Mouse (Mus musculus): ENCODE results near the gene Cfap54.

The Cfap54 gene

DNA sequence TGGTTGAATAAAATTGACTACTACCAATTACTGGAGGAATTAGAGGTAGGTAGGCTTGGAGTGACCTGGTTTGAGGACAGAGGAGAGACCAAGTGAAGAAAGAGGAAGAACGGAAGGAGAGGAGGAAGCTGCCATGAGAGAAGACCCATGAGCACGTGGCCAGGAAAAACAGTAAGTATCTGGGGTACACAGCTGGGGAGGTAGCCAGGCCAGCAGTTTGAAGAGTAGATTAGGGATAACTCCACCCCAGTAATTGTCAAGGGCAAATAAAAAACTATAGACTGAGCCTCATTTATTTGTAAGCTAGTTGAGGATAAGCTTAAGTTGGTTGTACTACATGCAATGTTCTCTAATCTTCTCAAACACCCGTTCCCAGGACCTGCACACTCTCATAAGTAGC lies 116.3 kb downstream of the Cfap54 start:
- ATAC-seq (ENCODE audit: insufficient number of reproducible peaks, low FRiP score, low TSS enrichment) = no peak

- no peak for ATAC-seq (ENCODE audit: insufficient number of reproducible peaks, low FRiP score, low TSS enrichment)
These were observed 131.4 kb downstream of the Cfap54 start for GRCm38 (mm10) chr10:92950044-92950443.

DNA sequence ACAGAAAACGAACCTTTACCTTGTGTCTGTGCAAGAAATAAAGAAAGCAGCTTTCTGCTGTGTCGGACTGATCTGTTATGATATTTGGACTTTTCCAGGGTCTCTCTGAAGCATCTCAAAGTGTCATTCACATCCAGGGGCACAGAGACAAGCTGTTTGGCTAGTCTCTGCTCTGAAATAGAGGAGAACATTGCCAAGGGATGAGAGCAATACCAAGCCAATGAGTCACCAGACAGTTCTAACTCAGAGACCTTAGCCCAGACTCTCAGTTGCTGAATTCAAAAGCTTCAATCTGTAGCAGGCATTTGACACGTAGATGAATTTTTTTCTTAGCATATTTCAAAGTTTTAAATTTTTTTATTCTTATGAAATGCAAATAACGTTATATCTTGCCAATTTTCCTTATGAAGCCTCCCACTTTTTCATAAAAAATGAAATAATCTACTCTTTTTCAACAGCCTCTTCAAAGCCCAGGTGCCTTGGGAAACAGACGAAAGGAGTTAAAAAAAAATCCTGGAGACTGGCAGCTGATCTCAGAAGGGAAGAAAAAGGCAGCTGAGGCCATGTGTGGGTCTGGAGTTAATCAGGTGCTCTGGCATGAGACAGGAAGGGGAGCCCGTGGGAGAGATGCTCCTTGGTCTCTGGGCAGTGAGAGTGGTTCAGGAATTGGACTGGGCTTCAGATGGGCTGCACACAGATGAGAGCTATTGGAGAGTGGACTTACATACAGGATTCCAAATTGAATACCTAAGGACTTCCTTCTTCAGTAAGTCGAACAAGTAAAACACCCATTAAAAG lies 138.4 kb downstream of the Cfap54 start:
- ATAC-seq (ENCODE audit: insufficient number of reproducible peaks, low FRiP score, low TSS enrichment) = no peak

DNA sequence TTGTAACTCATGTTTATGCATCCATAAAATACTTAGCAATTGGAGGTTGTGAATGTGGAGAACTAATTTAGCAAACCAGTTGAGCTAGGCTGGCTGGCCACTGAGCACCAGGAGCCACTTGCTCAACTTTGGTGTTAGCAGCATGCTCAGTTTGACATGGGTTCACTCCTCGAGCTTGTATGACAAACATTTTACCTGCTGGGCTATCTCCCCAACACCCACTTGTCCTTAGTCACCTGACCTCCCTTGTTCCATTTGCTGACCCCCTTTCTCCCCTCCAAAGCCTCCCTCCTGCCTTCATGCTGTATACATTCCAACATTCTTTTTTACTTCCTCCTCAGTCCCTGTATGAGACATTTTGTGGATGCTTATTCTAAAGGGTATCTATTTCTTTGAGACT lies 139.8 kb downstream of the Cfap54 start:
- no peak for ATAC-seq (ENCODE audit: insufficient number of reproducible peaks, low FRiP score, low TSS enrichment)

- ATAC-seq (ENCODE audit: insufficient number of reproducible peaks, low FRiP score, low TSS enrichment) = no peak
These were observed 143.6 kb downstream of the Cfap54 start for GRCm38 (mm10) chr10:92937741-92938285.

GRCm38 (mm10) chr10:92937091-92937490 lies 144.3 kb downstream of the Cfap54 start:
- ATAC-seq (ENCODE audit: insufficient number of reproducible peaks, low FRiP score, low TSS enrichment) = no peak

GRCm38 (mm10) chr10:92934506-92934905 lies 146.9 kb downstream of the Cfap54 start:
- ATAC-seq (ENCODE audit: insufficient number of reproducible peaks, low FRiP score, low TSS enrichment) = no peak

DNA sequence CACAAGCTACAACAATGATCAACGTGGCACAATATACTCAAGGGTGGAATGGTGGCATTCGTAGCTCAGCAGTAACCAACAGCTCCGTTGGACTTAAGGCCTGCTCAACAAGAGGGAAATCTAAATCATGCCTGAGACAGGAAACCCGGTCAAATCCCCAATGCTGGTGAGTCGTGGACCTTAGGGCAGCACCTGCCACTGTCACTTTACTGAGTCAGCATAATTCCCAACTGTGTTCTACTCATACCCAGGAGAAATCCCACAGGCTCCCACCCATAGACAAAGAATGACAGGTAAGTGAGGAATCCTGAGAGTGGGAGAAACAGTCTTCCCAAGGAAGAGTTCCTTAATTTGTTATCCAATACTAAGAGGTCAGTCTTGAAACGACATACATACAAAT lies 147.8 kb downstream of the Cfap54 start:
- no peak for ATAC-seq (ENCODE audit: insufficient number of reproducible peaks, low FRiP score, low TSS enrichment)

- no peak for ATAC-seq (ENCODE audit: insufficient number of reproducible peaks, low FRiP score, low TSS enrichment)
These were observed 149.0 kb downstream of the Cfap54 start for GRCm38 (mm10) chr10:92932464-92932863.

- ATAC-seq (ENCODE audit: insufficient number of reproducible peaks, low FRiP score, low TSS enrichment) = no peak
These were observed 151.4 kb downstream of the Cfap54 start for GRCm38 (mm10) chr10:92930036-92930435.

DNA sequence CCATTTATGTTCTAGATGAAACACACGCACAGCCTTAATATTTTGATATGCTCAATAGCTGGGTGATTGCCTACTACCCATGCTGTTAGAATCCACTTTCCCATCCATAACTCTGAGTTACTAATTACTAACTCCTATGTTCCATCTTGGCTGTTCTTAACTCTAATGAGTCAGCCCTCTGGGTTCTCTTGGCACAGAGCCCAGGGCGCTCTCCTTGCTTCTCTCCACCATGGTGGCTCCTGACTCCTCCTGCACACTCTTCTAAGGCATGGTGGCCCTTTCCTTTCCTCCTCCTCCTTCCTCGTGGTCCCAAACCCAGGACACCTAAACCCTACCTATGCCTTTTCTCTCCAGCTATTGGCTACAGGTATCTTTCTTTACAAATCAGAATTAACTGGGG lies 153.2 kb downstream of the Cfap54 start:
- no peak for ATAC-seq (ENCODE audit: insufficient number of reproducible peaks, low FRiP score, low TSS enrichment)

GRCm38 (mm10) chr10:92918551-92918950 lies 162.9 kb downstream of the Cfap54 start:
- no peak for ATAC-seq (ENCODE audit: insufficient number of reproducible peaks, low FRiP score, low TSS enrichment)

DNA sequence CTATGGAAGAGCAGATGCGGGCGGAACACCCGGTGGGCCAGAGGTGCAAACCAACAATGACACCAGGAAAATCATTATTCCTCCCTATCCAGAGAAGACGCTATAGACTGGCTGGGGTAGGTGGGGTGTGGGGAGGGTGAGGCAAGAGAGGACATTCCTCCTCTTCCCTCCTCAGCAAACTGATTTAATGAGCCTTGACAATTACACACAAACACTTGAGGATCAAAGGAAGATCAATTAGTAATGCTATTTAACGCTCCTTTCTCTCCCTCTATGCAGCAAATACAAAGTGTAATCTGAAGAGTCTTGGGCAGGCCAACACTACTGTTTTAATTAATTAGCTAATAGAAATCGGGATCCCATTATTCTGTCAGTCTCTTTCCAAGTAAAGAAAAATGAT lies 174.2 kb downstream of the Cfap54 start:
- ATAC-seq (ENCODE audit: insufficient number of reproducible peaks, low FRiP score, low TSS enrichment) = no peak

- no peak for ATAC-seq (ENCODE audit: insufficient number of reproducible peaks, low FRiP score, low TSS enrichment)
These were observed 193.0 kb downstream of the Cfap54 start for GRCm38 (mm10) chr10:92888466-92888865.

DNA sequence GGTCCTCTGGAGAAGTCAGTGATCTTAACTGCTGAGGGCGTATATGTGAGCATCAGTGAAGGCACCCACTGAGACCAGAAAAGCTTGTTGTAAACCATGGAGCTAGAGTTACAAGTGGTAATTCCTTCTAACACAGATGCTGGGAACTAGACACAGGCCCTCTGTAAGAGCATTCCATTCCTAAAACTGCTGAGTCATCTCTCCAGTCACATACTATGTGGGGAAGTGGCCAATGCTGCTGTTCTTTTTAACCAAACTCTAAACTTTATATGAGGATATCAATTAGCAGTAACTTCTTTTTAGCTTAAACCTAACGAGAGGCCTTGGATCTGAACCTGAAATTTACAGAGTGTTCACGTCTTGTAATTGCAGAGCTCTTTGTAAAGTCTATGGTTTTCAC lies 203.4 kb downstream of the Cfap54 start:
- no peak for ATAC-seq (ENCODE audit: insufficient number of reproducible peaks, low FRiP score, low TSS enrichment)

DNA sequence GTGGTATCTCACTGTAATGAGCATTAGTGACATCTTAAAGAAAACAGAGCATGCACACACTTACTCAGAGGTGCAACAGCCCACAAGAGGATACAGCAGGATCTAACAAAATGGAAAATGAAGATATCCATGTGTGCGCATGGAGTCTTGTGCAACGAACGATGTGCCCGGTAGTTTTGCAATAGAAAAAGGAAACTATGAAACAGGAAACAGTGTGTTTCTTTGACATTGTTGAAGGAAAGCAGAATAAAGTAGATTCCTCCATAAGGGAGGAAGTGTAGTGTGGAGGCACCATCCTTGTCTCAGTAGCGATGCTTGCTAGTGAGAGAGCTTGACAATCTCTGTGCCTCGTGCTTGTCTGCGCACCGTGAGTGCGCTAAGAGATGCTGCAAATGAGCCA lies 240.4 kb downstream of the Cfap54 start:
- ATAC-seq (ENCODE audit: insufficient number of reproducible peaks, low FRiP score, low TSS enrichment) = no peak

GRCm38 (mm10) chr10:92837572-92837971 lies 243.8 kb downstream of the Cfap54 start:
- ATAC-seq (ENCODE audit: insufficient number of reproducible peaks, low FRiP score, low TSS enrichment) = peak; percentile 27; the same call in 1 of the 2 replicates

DNA sequence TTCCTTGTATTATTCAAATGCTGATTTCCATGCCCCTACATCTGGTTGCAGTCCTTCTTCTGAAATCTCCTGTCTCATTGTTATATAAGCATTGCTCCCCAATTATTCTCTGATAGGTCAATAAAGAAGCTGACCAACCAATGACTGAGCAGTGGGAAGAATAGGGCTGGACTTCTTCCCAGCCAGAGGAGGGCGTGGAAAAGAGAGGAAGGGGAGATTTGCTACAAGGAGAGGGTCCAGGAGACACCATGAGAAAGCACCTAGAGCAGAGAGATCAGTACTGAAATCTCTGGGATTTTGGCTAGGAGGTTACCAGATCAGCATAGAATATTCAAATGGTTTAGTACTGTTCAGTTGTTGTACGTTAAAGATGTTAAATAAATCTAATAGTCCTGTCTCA lies 244.4 kb downstream of the Cfap54 start:
- ATAC-seq (ENCODE audit: insufficient number of reproducible peaks, low FRiP score, low TSS enrichment) = no peak

- ATAC-seq (ENCODE audit: insufficient number of reproducible peaks, low FRiP score, low TSS enrichment) = no peak
These were observed 259.9 kb downstream of the Cfap54 start for GRCm38 (mm10) chr10:92821499-92821898.

- ATAC-seq (ENCODE audit: insufficient number of reproducible peaks, low FRiP score, low TSS enrichment) = no peak
These were observed 263.2 kb downstream of the Cfap54 start for GRCm38 (mm10) chr10:92818190-92818589.

DNA sequence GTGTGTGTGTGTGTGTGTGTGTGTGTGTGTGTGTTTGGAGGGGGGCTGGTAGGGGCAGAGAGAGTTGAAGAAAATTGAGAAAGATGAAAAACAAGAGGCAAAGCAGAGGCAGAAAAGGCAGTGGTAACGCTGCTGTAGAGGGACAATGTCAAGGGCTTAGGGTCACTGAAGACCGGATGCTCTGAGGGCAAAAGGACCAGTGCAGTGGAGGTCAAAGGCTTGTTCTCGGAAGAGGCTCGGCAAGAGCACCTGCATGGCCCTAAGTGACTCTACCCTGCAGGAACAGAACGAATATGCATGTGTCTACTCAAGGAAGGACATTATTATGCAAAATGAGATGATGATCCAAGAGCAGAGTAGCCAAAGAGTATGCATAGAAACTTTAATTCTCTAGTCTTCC lies 264.5 kb downstream of the Cfap54 start:
- ATAC-seq (ENCODE audit: insufficient number of reproducible peaks, low FRiP score, low TSS enrichment) = no peak

DNA sequence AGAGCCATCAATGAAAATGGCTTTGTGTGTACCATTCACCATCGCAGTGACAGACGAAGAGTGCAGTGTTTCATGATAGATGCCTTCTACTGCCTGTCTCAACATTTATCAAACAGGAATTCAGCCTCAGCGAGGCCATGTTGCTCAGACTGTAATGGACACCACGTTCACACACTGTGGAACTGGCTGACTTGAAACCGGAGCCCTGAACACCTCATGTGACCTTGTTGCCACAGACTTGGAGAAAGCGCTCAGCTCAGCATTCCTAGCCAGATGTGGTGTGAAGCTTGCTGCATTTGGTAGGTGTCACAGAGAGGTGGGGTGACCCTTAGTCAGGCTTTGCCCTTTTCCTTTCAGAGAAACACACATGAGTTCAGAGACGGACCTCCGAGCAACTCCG lies 270.5 kb downstream of the Cfap54 start:
- ATAC-seq (ENCODE audit: insufficient number of reproducible peaks, low FRiP score, low TSS enrichment) = no peak

All from cerebellum, adult (tissue).